Mouse (Mus musculus): ENCODE measurements around the gene Sgcg. TPM values are rescaled to one million over a fixed set of nuclear protein-coding genes. Genes with fewer than 3 reads are reported as not detected.

Gene Sgcg
- total RNA-seq, 1 experiment from 2014 or later, result not detected

GRCm38 (mm10) chr14:61172548-61173158, 85.6 kb downstream of the Sgcg start:
- peak; percentile 97 for ATAC-seq (replicated peaks in 1 of 2; ENCODE audit: insufficient read depth in 1 of 2, low FRiP score in 2 of 2, low TSS enrichment in 1 of 2, low read depth in 1 of 2, poor library complexity in 2 of 2, severe bottlenecking in 2 of 2)

- no peak for ATAC-seq (replicated peaks in 1 of 2; ENCODE audit: insufficient read depth in 1 of 2, low FRiP score in 2 of 2, low TSS enrichment in 1 of 2, low read depth in 1 of 2, poor library complexity in 2 of 2, severe bottlenecking in 2 of 2)
Measured at GRCm38 (mm10) chr14:61171261-61171970, 86.9 kb downstream of the Sgcg start.

Other genes with a start within 250 kb of the Sgcg start
- gene Tnfrsf19, start 212.0 kb downstream of the Sgcg start, total RNA-seq (2017), result not detected in 2 replicates
- gene Sacs, start 120.0 kb downstream of the Sgcg start, total RNA-seq (2017), result 29.0 TPM in 2 replicates
- gene Arl11, start 51.3 kb upstream of the Sgcg start, total RNA-seq (2017), result 7.5 and 12.6 TPM in 2 replicates
- 3.8 and 6.6 TPM in 2 replicates for gene Ebpl, start 101.9 kb upstream of the Sgcg start, total RNA-seq (2017)
- gene Kpna3, start 181.4 kb upstream of the Sgcg start, total RNA-seq (2017), result 64.2 and 69.5 TPM in 2 replicates